Mouse (Mus musculus): Measurements from ENCODE around the gene Celf6.
A peak's percentile ranks its signal among the peaks of the same experiment; 100 is the strongest.

Gene Celf6

GRCm38 (mm10) chr9:59588710-59589671, 11.3 kb downstream of the Celf6 start:
- no peak for DNase-seq

GRCm38 (mm10) chr9:59589703-59590439, 12.2 kb downstream of the Celf6 start:
- DNase-seq: no peak

GRCm38 (mm10) chr9:59601661-59602060, 23.9 kb downstream of the Celf6 start:
- DNase-seq: no peak

GRCm38 (mm10) chr9:59605967-59606366, 28.2 kb downstream of the Celf6 start:
- no peak for DNase-seq

GRCm38 (mm10) chr9:59610950-59611349, 33.2 kb downstream of the Celf6 start:
- no peak for DNase-seq

- DNase-seq: no peak
These were observed 38.1 kb downstream of the Celf6 start for GRCm38 (mm10) chr9:59615797-59616196.

GRCm38 (mm10) chr9:59616622-59617306, 39.0 kb downstream of the Celf6 start, which contains the start of gene Parp6:
TSS of gene Parp6 (plus strand) at chr9:59617284.
- DNase-seq: peak; percentile 99

GRCm38 (mm10) chr9:59617307-59617973, 39.7 kb downstream of the Celf6 start:
- DNase-seq: no peak

- DNase-seq: no peak
These were observed 60.7 kb downstream of the Celf6 start for GRCm38 (mm10) chr9:59638372-59638771.

GRCm38 (mm10) chr9:59639936-59640335, 62.2 kb downstream of the Celf6 start:
- no peak for DNase-seq

GRCm38 (mm10) chr9:59641320-59641719, 63.6 kb downstream of the Celf6 start:
- no peak for DNase-seq

- no peak for DNase-seq
These were observed 72.2 kb downstream of the Celf6 start for GRCm38 (mm10) chr9:59649911-59650310.

GRCm38 (mm10) chr9:59653371-59653770, 75.7 kb downstream of the Celf6 start:
- no peak for DNase-seq

GRCm38 (mm10) chr9:59654450-59654983, 76.8 kb downstream of the Celf6 start:
- no peak for DNase-seq

- DNase-seq: peak; percentile 98
These were observed 78.4 kb downstream of the Celf6 start, which contains the start of gene Pkm for GRCm38 (mm10) chr9:59655958-59656634. TSS of gene Pkm (plus strand) at chr9:59656368.

Measured in kidney, adult 11 months (tissue).